Comparison of ENCODE assay signal across 14 mouse cellular contexts in the genomic region with DNA sequence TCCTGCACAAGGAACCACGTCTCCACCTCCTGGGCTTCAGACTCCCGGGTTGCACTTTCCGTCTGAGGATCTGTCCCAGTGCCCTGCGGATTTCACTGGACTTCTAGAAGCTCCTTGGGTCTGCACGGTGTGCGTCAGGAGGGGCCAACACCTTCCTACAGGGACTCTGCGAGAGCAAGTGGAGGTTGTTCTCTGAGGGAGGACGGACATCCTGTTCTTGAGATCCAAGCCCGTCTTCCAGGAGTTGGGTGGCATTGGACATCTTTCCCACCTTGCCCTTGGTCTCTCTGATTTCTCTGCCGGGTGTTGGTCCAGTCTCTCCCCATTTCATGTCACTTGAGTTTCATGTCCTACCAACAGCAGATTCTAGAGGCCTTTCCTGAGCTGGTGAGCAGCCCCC. TPM values are rescaled to one million over a fixed set of nuclear protein-coding genes. Genes with fewer than 3 reads are reported as not detected.
DNase-seq lines count a peak whose midpoint lies in the region; ATAC-seq and TF ChIP-seq lines count a peak whose summit lies in the region.
"Had no signal": no experiment of that assay in that cellular context is flagged by ENCODE, and none has a peak within 500 bp of the region (broad histone marks: within the 10 kb centered on the region; RNA-seq: fewer than 3 reads in every experiment).

A gene (minus strand): TSS at position 101 of the 400 bp plus-strand sequence.

- peaks cover 17% of the 10 kb centered on the region for H3K4me1 ChIP-seq in liver, adult 2 months (ENCODE audit: control insufficient read depth, insufficient read depth, low read length)
- H3K4me1 ChIP-seq in intestine, embryonic 15.5 days (replicated peaks) = peaks cover 8% of the 10 kb centered on the region; the same call in 1 of the 2 replicates
- peaks cover 15% of the 10 kb centered on the region for H3K4me1 ChIP-seq in limb, embryonic 12.5 days (replicated peaks)
- 0 out of 2 replicates have a peak, but pooled peaks cover 7% of the 10 kb centered on the region for H3K4me1 ChIP-seq in neural tube, embryonic 14.5 days (ENCODE audit: control insufficient read depth, insufficient read depth, low read length)

- H3K27ac ChIP-seq in liver, adult 2 months (replicated peaks; ENCODE audit: insufficient read depth, low read depth, low read length) = no peak within 1 kb of the TSS
- H3K27ac ChIP-seq in intestine, embryonic 15.5 days = no peak within 1 kb of the TSS
- H3K27ac ChIP-seq in limb, embryonic 12.5 days = no peak within 1 kb of the TSS
- H3K27ac ChIP-seq in neural tube, embryonic 14.5 days (ENCODE audit: low read depth, low read length) = peak within 1 kb of the TSS; percentile 87; the same call in 1 of the 2 replicates

- no peak within 1 kb of the TSS for H3K9ac ChIP-seq in liver, adult 2 months (ENCODE audit: low read depth, low read length)
- H3K9ac ChIP-seq in intestine, embryonic 15.5 days = no peak within 1 kb of the TSS
- no peak within 1 kb of the TSS for H3K9ac ChIP-seq in limb, embryonic 12.5 days (replicated peaks)
- no peak within 1 kb of the TSS for H3K9ac ChIP-seq in neural tube, embryonic 14.5 days (replicated peaks; ENCODE audit: low read depth, low read length)
- H3K9ac ChIP-seq: heart, embryonic 12.5 days had no signal

- DNase-seq in liver, adult 2 months (ENCODE audit: extremely low read depth, low read depth, low spot score) = no peak
- DNase-seq in liver = no peak
- no peak for DNase-seq in layer of hippocampus, postnatal 10 days (ENCODE audit: low spot score in 2 of 2)
- DNase-seq in urinary bladder, postnatal 4 days (ENCODE audit: low spot score in 2 of 2) = no peak
- DNase-seq: cerebellum, adult 11 months; heart, postnatal 4 days; layer of hippocampus, adult 9-11 months; right cerebral cortex, postnatal 14 days had no signal

- H3K4me2 ChIP-seq in intestine, embryonic 15.5 days (replicated peaks) = peak within 1 kb of the TSS; percentile 36
- H3K4me2 ChIP-seq in limb, embryonic 12.5 days = peak within 1 kb of the TSS; percentile 40
- H3K4me2 ChIP-seq in neural tube, embryonic 14.5 days (ENCODE audit: low read depth, low read length) = no peak within 1 kb of the TSS

- no peak for ATAC-seq in intestine, embryonic 15.5 days
- ATAC-seq in limb, embryonic 12.5 days (ENCODE audit: insufficient number of reproducible peaks, insufficient read depth, low FRiP score, low TSS enrichment, low read depth) = no peak
- no peak for ATAC-seq in neural tube, embryonic 14.5 days (ENCODE audit: low read depth)
- ATAC-seq: forebrain, embryonic 14.5 days had no signal

- TF ChIP-seq POLR2A in liver, adult 2 months (IDR thresholded peaks at IDR 0.05; ENCODE audit: extremely low read depth, insufficient read depth, low read length) = no peak

- no peaks in the 10 kb centered on the region for H3K27me3 ChIP-seq in liver, adult 2 months (ENCODE audit: control insufficient read depth, insufficient read depth, low read length)
- no peaks in the 10 kb centered on the region for H3K27me3 ChIP-seq in intestine, embryonic 15.5 days (replicated peaks)
- no peaks in the 10 kb centered on the region for H3K27me3 ChIP-seq in limb, embryonic 12.5 days
- H3K27me3 ChIP-seq in neural tube, embryonic 14.5 days (ENCODE audit: control insufficient read depth, insufficient read depth, low read length) = no peaks in the 10 kb centered on the region
- H3K27me3 ChIP-seq: heart, embryonic 12.5 days had no signal

- no peaks in the 10 kb centered on the region for H3K79me2 ChIP-seq in liver, adult 2 months (ENCODE audit: control insufficient read depth, insufficient read depth, low read length)

- H3K9me3 ChIP-seq in intestine, embryonic 15.5 days = no peaks in the 10 kb centered on the region
- no peaks in the 10 kb centered on the region for H3K9me3 ChIP-seq in limb, embryonic 12.5 days
- H3K9me3 ChIP-seq in neural tube, embryonic 14.5 days (ENCODE audit: control insufficient read depth, low read length) = no peaks in the 10 kb centered on the region
- H3K9me3 ChIP-seq: heart, embryonic 12.5 days had no signal

- 88% methylated on average over 10 of the region's 10 CpGs for WGBS in liver, adult 2 months
- WGBS in intestine, embryonic 15.5 days = 86% methylated on average over 10 of the region's 10 CpGs
- 90% methylated on average over 10 of the region's 10 CpGs for WGBS in limb, embryonic 12.5 days
- WGBS in neural tube, embryonic 14.5 days = 88% methylated on average over 10 of the region's 10 CpGs

- TF ChIP-seq CTCF in liver, adult 2 months (IDR thresholded peaks at IDR 0.05; ENCODE audit: low read depth, low read length) = no peak

- no peaks in the 10 kb centered on the region for H3K36me3 ChIP-seq in liver, adult 2 months (ENCODE audit: control insufficient read depth, insufficient read depth, low read length)
- H3K36me3 ChIP-seq in intestine, embryonic 15.5 days = no peaks in the 10 kb centered on the region
- H3K36me3 ChIP-seq in limb, embryonic 12.5 days = no peaks in the 10 kb centered on the region
- H3K36me3 ChIP-seq in neural tube, embryonic 14.5 days (ENCODE audit: control insufficient read depth, insufficient read depth, low read length) = no peaks in the 10 kb centered on the region
- H3K36me3 ChIP-seq: heart, embryonic 12.5 days had no signal

- H3K4me3 ChIP-seq in liver, adult 2 months (ENCODE audit: insufficient read depth, low read depth, low read length) = peak within 1 kb of the TSS; percentile 17; the same call in 1 of the 2 replicates
- no peak within 1 kb of the TSS for H3K4me3 ChIP-seq in intestine, embryonic 15.5 days (replicated peaks)
- no peak within 1 kb of the TSS for H3K4me3 ChIP-seq in limb, embryonic 12.5 days (replicated peaks)
- no peak within 1 kb of the TSS for H3K4me3 ChIP-seq in neural tube, embryonic 14.5 days (ENCODE audit: low read depth, low read length)
- H3K4me3 ChIP-seq: heart, embryonic 12.5 days; megakaryocyte, embryonic 14.5 days had no signal

RNA-seq across cellular contexts. Expression of the gene that starts here (rescaled TPM):
- total RNA-seq in liver, adult 2 months (2014; rRNA removed) = 0.09 and 0.54 TPM in 2 replicates
- 0.06 and 0.42 TPM in 2 replicates for polyA plus RNA-seq in liver, adult 2 months (2012; rRNA removed)
- polyA plus RNA-seq in intestine, embryonic 15.5 days (2015; fragmentation: Nextera tagmentation; extraction: Ambion mirVana) = 0.24 TPM in 1 of 2 replicates, not detected in the other
- 0.31 and 0.42 TPM in 2 replicates for polyA plus RNA-seq in limb, embryonic 12.5 days (2016; fragmentation: Nextera tagmentation; extraction: Ambion mirVana)
- polyA plus RNA-seq in neural tube, embryonic 14.5 days (2014; fragmentation: Nextera tagmentation; extraction: Ambion mirVana) = 0.37 and 0.43 TPM in 2 replicates
- under 1 TPM; 0.62 to 0.91 TPM for total RNA-seq in layer of hippocampus, postnatal 10 days (2021)
- total RNA-seq: heart, postnatal 4 days had no signal
- polyA plus RNA-seq: heart, embryonic 12.5 days had no signal
